Mouse (Mus musculus) liver, embryonic 16.5 days (tissue): Measurements from ENCODE around the gene Tspear. TPM values are rescaled to one million over a fixed set of nuclear protein-coding genes. Genes with fewer than 3 reads are reported as not detected.

Experiments used
- ATAC-seq: fragments of 200-750 bp; cut with Nextera tagmentation; 2 replicates; pipeline ENCODE4 v1.8.0; 2017; ENCODE audit warnings: low read depth, mild to moderate bottlenecking, moderate number of reproducible peaks, moderate library complexity
- H3K27ac ChIP-seq: fragments of 300-500 bp; sonication (generic); 2 replicates; pipeline ENCODE4 v1.5.1; 2014; ENCODE audit warnings: mild to moderate bottlenecking, low read length
- H3K27me3 ChIP-seq: fragments of 300-500 bp; sonication (generic); 2 replicates; pipeline ENCODE4 v1.6.1; 2014; ENCODE audit warnings: low read depth, low read length, mixed read lengths; ENCODE audit not compliant: control insufficient read depth, insufficient read depth
- H3K36me3 ChIP-seq: fragments of 300-500 bp; sonication (generic); 2 replicates; pipeline ENCODE4 v1.6.1; 2014; ENCODE audit warnings: mild to moderate bottlenecking; ENCODE audit not compliant: control insufficient read depth, insufficient read depth
- H3K4me1 ChIP-seq: fragments of 300-500 bp; sonication (generic); 2 replicates; pipeline ENCODE4 v1.6.1; 2014; ENCODE audit warnings: low read depth, low read length, mixed read lengths; ENCODE audit not compliant: control insufficient read depth
- H3K4me2 ChIP-seq: fragments of 300-500 bp; sonication (generic); 2 replicates; pipeline ENCODE4 v1.6.1; 2014; ENCODE audit warnings: low read depth, low read length, mixed read lengths
- H3K4me3 ChIP-seq: fragments of 300-500 bp; sonication (generic); 2 replicates; pipeline ENCODE4 v1.5.1; 2014; ENCODE audit warnings: low read depth, mild to moderate bottlenecking, low read length
- H3K9ac ChIP-seq: fragments of 300-500 bp; sonication (generic); 2 replicates; pipeline ENCODE4 v1.6.1; 2014; ENCODE audit warnings: low read depth, low read length
- H3K9me3 ChIP-seq: fragments of 300-500 bp; sonication (generic); replicated peaks from 2 replicates; pipeline ENCODE4 v1.6.1; 2016; ENCODE audit warnings: low read length; ENCODE audit not compliant: control insufficient read depth
- WGBS: fragments of 180-500 bp; shearing (Covaris S2); extraction: QIAGEN DNeasy Blood & Tissue Kit; methylation state at CpG from one replicate; pipeline ENCODE4 v1.1.7; 2014; ENCODE audit not compliant: insufficient replicate concordance; 5-methylcytosine and 5-hydroxymethylcytosine counted together
- polyA plus RNA-seq: library from polyadenylated mRNA; unstranded; fragments of >200 nt; fragmentation: Nextera tagmentation; extraction: Ambion mirVana; gene quantifications from 2 replicates; pipeline ENCODE4 v1.2.1, GENCODE M21; 2015

The Tspear gene
- polyA plus RNA-seq, 1 experiment from 2014 or later = not detected

- WGBS = 42% methylated on average over 12 of the region's 12 CpGs
- Histone ChIP-seq H3K27ac (no peak overlapping the region), H3K9ac (no peak overlapping the region), H3K4me1 (no peaks in the 10 kb centered on the region), H3K4me2 (no peak overlapping the region), H3K27me3 (no peaks in the 10 kb centered on the region), H3K36me3 (no peaks in the 10 kb centered on the region), H3K9me3 (no peaks in the 10 kb centered on the region), H3K4me3 (no peak overlapping the region)
- ATAC-seq = no peak
Observed at GRCm38 (mm10) chr10:77886007-77886747, 199.8 kb downstream of the Tspear start.

GRCm38 (mm10) chr10:77890987-77891565 lies 204.7 kb downstream of the Tspear start:
- no peaks in the 10 kb centered on the region for H3K4me1 ChIP-seq
- 65% methylated on average over 8 of the region's 8 CpGs for WGBS
- no peak overlapping the region for H3K27ac ChIP-seq
- no peak overlapping the region for H3K4me3 ChIP-seq
- no peak for ATAC-seq
- H3K27me3 ChIP-seq = no peaks in the 10 kb centered on the region
- H3K4me2 ChIP-seq = no peak overlapping the region
- no peaks in the 10 kb centered on the region for H3K9me3 ChIP-seq
- no peaks in the 10 kb centered on the region for H3K36me3 ChIP-seq
- no peak overlapping the region for H3K9ac ChIP-seq

GRCm38 (mm10) chr10:77895562-77895961 lies 209.2 kb downstream of the Tspear start:
- no peak for ATAC-seq
- H3K9ac ChIP-seq = no peak overlapping the region
- no peaks in the 10 kb centered on the region for H3K27me3 ChIP-seq
- no peak overlapping the region for H3K4me3 ChIP-seq
- no peaks in the 10 kb centered on the region for H3K9me3 ChIP-seq
- WGBS = 53% methylated on average over 5 of the region's 5 CpGs
- no peaks in the 10 kb centered on the region for H3K36me3 ChIP-seq
- no peak overlapping the region for H3K4me2 ChIP-seq
- no peak overlapping the region for H3K27ac ChIP-seq
- no peaks in the 10 kb centered on the region; the same call in 1 of the 2 replicates for H3K4me1 ChIP-seq

- Histone ChIP-seq H3K4me3 (no peak overlapping the region; the same call in 1 of the 2 replicates), H3K9ac (no peak overlapping the region), H3K4me1 (peaks cover 6% of the 10 kb centered on the region), H3K27ac (peak overlapping the region; percentile 69), H3K27me3 (peaks cover 16% of the 10 kb centered on the region), H3K36me3 (no peaks in the 10 kb centered on the region), H3K4me2 (peak overlapping the region; percentile 55), H3K9me3 (no peaks in the 10 kb centered on the region)
- peak; percentile 70 for ATAC-seq
- WGBS = 53% methylated on average over 7 of the region's 7 CpGs
Observed at GRCm38 (mm10) chr10:77900126-77900525, 213.8 kb downstream of the Tspear start.

- no peak overlapping the region; the same call in 1 of the 2 replicates for H3K9ac ChIP-seq
- H3K4me3 ChIP-seq = peak overlapping the region; percentile 64
Observed at GRCm38 (mm10) chr10:77900903-77901818, 214.8 kb downstream of the Tspear start.

DNA sequence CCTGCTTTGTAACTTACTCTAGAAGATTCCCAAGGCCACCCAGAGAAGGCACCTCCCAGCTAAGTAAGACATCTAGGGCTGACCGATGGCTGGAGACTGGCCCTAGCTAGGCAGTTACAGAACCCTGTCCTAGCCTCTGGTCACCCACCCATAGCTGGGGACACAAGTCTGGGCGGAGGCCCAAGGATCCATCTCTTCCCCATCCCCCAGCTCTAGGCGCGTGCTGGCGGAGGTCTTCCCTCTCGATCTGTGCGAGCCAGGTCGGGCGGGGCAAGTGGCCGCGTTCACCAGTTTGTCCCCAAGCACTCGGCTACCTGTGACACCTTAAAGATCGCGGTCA lies 215.5 kb downstream of the Tspear start:
- peak overlapping the region; percentile 59 for H3K9ac ChIP-seq
- WGBS = 3% methylated on average over 14 of the region's 14 CpGs

More at GRCm38 (mm10) chr10:77900903-77901818, 214.8 kb downstream of the Tspear start:
- H3K27ac ChIP-seq = peak overlapping the region; percentile 69
- peak overlapping the region; percentile 55 for H3K4me2 ChIP-seq
- WGBS = 75% methylated on average over 27 of the region's 27 CpGs
- H3K36me3 ChIP-seq = no peaks in the 10 kb centered on the region
- no peak for ATAC-seq
- peaks cover 6% of the 10 kb centered on the region for H3K4me1 ChIP-seq
- peaks cover 16% of the 10 kb centered on the region for H3K27me3 ChIP-seq
- H3K9me3 ChIP-seq = no peaks in the 10 kb centered on the region

DNA sequence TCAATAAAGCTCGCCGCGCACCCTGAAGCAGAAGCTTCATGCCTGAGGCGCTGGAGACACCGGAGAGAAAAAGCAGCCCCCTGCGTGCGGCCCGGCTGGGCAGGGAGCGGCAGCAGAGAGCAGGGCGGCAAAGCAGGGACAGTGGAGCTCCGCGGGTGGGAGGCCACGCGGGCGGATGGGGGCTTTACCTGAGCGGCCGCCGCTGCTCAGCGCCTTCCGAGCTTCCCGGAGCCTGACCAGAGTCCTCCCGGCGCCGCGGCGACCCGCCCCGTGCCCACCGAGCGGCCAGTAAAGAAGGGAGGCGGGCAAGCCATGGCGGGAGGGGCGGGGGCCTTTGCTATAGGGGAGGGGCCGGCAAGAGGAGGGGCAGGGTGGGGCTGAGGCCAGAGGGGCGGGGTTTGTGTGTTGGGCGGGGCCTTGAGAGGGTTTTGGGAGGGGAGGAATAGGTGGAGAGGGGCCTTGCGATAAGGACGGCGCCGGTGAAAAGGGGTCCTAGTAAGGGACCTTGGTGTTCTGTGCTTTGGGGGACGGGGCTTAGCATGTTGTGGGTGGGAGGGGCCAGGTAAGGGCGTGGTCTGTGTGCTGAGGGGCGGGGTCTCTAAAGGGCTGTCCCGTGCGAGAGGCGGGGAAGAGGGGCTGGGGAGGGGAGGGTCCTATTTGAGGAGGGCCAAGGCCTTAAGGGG lies 216.0 kb downstream of the Tspear start, which contains the start of gene Lrrc3:
Gene Lrrc3 (minus strand): TSS at position 326 of the 683 bp plus-strand sequence.
- peak within 1 kb of the TSS; percentile 57 for H3K27ac ChIP-seq
- peak within 1 kb of the TSS; percentile 55 for H3K4me2 ChIP-seq
- no peaks in the 10 kb centered on the region for H3K9me3 ChIP-seq
- peak within 1 kb of the TSS; percentile 64 for H3K4me3 ChIP-seq
- H3K27me3 ChIP-seq = peaks cover 16% of the 10 kb centered on the region
- no peaks in the 10 kb centered on the region for H3K36me3 ChIP-seq
- peaks cover 6% of the 10 kb centered on the region for H3K4me1 ChIP-seq
- ATAC-seq = peak; percentile 73
- 1% methylated on average over 44 of the region's 46 CpGs for WGBS
- H3K9ac ChIP-seq = peak within 1 kb of the TSS; percentile 59

More for the DNA sequence above, 215.5 kb downstream of the Tspear start:
- Histone ChIP-seq H3K36me3 (no peaks in the 10 kb centered on the region), H3K4me2 (peak overlapping the region; percentile 55), H3K27ac (peak overlapping the region; percentile 57), H3K4me3 (peak overlapping the region; percentile 64), H3K9me3 (no peaks in the 10 kb centered on the region), H3K4me1 (peaks cover 6% of the 10 kb centered on the region), H3K27me3 (peaks cover 16% of the 10 kb centered on the region)
- ATAC-seq = no peak

DNA sequence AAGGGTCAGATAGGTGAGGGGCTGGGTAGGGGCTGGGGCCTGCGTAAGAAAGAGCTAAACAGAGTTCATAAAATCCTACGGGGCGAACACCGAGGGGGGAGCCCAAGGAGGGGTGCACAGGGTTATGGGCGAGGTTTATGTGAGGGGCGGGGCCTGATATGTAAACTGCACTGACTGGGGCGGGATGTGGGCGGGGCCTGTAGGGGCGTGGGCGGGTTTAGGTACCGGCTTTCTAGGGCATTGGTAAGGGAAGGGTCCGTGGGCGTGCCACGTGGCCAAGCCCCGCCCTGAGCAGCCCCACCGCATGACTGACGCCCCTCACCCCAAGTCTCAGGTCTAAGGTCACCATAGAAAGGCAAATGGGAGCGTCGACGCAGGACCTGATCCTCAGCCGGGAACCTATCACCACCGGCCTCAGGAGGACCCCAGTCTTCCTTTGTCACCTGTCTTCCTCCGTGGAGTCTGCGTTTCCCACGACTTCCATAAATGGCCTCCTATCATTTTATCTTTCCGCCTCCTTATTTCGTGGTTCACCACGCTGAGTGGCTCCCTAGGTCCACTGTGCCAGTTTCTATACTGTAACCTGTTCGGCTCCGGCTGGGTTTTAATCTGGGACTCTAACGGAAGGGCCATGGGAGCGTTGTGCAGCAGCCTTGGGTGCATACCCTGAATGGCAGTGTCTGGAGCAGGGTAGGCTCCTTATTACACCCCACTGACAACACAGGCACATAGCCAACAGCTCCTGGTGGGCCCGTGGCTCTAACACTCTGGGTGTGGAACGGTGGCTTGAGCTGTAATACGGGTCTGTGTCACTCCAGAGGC lies 216.7 kb downstream of the Tspear start:
- H3K4me3 ChIP-seq = peak overlapping the region; percentile 64
- peaks cover 16% of the 10 kb centered on the region for H3K27me3 ChIP-seq
- 5% methylated on average over 35 of the region's 35 CpGs for WGBS
- no peak overlapping the region for H3K27ac ChIP-seq
- no peak overlapping the region for H3K9ac ChIP-seq
- H3K4me2 ChIP-seq = peak overlapping the region; percentile 55
- peak; percentile 66 for ATAC-seq
- peaks cover 6% of the 10 kb centered on the region for H3K4me1 ChIP-seq
- no peaks in the 10 kb centered on the region for H3K36me3 ChIP-seq
- H3K9me3 ChIP-seq = no peaks in the 10 kb centered on the region
